Mouse (Mus musculus) ovary, postnatal 10 days (tissue): ENCODE data around the gene Sec63.

ENCODE experiments used
- DNase-seq: peaks from one replicate; pipeline ENCODE4 v3.0.0; 2022; ENCODE audit warnings: low spot score

The Sec63 gene

DNA sequence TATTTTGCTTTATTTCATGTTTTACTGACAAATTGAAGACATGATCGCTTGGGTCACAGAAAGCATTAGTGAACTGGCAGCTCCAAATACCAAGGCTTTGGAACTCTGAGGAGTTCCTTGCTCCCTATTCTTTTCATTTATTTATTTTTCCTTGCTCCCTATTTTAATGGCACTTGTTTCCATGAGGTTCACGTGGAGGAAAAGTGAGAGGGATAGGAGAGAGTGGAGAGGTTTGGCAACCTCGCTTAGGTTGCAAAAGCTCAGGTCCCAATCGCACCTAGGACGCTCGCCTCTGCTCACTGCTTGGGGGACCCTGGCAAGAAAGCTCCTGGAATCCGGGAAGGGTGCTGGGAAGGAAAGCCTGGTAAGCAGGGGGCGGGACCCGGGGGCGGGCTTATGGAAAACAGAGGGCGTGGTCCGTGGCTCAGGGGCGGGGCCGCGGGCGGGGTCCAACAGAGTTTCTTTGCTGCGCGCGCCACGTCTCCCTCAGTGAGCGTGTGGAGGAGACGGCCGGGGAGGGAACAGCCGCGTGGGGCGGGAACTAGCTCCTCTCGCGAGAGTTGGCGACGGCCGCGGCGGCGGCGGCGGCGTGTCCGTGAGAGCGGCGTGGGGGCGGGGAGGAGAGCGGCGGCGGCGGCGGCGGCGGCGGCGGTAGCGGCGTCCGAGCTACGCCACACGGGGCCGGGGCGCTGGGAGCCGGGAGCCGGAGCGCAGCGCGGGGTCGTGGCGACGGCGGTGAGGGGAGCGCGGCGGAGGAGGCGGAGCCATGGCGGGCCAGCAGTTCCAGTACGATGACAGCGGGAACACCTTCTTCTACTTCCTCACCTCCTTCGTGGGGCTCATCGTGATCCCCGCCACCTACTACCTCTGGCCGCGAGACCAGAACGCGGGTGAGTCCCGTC is at the start of gene Sec63:
Sec63 (plus strand) TSS at position 498 of the 902 bp plus-strand sequence.
- DNase-seq, result peak; percentile 97

DNA sequence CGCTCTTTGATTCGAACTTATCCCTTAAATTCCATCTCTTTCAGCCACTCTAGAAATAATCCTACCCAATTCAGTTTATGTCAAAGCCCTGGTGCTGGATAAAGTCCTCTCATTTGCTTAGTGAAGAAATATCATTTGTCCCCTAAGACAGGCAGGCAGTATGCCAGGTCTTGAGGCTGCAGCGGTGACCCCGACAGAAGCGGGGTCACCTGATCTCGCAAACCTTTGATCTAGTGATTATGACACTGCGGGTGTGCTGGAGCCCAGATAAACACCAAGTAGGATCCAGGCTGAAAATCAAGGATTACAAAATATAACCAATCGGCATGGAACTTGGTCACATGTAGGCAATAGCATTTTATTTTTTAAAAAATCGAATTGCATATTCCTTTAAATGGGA is 46.6 kb upstream of the Sec63 start:
- DNase-seq, result no peak

DNA sequence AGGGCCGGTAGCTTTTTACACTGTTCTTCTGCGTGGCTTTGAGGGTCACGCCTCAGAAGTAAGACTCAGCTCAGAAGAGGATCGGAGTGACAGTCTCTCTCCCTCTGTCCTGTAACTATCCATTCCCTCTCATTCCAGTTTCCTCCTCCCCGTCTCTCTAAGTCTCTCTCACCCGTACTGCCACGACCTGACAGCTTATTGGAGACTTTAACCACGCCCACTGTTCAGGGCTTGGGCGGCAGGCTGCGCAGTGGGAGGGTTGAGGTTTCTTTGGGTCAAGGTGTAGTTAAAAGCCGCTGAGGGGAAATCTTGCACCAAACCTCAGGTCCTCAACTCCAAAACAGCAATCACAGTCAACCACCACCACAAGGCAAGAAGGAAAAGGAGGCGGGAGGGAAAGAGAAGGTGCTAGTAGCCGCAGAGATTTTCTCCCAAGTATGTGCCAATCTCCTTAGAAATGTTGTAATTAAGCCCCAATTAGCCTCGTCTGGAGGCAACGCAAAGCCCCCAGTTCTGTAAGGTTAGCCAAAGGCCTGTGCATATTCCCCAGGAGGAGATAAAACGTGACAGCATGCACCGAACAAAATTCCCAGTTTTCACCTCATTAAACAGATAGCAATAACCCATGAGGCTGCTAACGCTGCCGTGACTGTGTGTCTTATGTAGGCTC is 45.8 kb upstream of the Sec63 start:
- DNase-seq, result no peak

DNA sequence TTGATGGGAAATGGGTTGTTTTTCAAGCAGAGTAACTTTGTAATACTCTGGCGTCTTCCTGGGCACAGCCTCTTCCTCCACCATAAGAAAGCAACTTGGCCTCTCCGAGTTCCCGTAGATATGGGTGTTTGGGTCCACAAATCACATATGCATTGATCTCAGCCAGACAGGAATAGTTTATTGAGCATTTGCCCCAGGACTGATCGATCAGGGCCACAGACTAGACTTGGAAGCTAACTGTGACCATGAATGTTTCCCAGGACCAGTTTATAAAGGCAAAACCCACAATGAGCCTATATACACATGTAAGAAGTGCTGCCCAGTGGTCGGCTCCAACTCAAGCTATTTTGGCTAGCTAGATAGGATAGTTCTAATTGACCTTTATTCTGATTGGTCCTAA is 39.2 kb upstream of the Sec63 start:
- DNase-seq, result no peak

DNA sequence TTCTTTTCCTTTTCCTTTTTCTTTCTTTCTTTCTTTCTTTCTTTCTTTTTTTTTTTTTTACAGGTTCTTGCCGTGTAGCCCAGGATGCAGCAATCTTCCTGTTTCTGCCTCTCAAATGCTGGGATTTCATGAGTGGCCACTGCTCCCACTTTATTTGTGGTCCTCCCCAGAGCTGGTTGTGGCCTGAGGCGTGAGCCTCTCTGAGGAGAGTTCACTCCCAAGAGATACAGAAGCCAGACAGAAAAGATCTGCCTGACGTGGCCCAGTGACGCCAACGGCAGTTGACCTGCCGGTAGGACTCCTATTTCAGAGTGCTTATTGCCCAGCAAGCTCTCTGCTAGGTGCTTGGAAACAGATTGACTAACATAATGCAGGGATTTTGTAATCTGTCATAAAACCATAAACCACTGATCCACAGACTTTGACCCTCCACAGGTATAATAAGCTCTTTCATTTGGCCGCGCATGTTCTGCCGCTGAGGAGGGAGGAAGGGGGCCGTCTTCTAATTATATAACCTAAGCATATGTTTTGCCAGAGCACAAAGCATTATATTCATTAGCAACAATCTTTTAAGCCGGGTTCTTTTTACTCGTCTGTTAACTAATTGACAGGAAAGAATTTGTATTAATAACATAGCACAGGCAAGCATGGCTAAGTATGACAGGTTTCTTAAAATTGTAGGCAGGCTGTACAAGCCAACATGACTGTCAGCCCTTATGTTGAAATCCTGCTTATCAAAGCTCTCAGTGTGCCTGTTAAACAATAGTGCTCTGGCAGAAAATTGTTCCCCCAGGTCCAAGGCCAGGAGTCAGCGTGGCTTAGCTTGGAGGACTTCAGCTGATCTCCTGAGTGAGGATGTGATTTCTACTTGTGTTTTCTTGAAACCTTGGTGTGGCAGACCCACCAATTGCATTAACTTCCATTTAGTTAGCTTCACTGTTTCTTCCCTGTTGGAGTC is 37.7 kb upstream of the Sec63 start:
- DNase-seq, result no peak

DNA sequence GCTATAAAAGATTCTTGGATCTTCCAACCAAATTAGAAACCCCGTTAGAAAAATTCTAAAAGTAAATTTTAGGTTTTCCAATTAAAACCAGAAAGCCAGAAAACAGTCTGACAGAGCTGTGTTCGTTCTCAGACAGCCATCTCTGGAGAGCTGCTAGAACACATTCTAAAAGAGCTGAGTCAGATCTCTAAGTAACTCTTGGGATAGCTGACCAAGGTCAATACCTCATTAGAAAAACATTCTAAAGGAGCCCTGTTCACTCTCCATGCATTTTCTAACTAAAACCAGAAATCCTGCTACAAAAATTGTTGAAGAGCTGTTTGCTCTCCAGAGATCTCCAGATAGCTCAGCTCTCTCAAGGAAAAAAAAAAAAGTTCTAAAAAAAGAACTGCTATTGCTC is 31.7 kb upstream of the Sec63 start:
- no peak for DNase-seq

DNA sequence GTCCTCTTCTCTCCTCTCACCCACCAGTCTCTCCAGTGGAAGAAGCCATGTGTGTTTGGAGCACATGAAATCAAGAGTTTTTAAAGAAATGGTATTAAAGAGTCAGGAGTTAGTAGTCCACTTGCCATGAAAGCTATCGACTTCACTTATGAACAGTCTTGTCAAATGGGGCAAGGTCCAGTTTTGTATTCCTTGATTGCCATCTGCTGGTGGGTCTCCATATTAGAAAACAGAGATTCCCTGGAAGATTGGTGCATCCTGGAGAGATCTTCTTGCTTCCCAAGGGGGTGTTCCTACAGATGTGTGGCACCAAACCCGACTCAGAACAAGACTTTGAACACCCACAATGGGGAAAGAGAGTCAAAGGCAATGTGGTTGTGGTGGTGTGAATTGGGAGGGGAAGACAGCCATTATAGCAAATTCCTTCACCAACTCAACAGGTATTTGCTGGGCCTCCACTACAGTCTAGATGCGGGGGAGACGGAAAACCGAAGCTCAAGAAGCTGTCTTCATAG is 26.7 kb upstream of the Sec63 start:
- no peak for DNase-seq

DNA sequence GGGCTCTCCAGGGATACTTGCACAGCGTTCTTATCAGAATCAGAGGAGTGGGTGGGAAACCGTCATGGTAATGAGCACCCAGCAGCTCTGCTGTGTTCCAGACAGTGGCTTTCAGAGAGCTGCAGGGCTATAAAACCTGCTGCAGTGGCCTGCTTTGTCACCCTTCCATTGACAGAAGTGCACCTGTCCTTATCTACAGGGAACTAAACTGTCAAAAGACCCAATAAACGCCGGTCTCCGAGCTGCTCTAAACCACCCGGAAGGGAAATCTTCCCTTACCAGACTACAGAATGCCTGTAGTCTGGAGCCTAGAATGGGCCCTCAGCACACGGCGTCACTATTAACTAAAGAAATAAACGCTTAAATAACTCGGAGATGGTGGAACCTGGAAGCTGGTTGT is 9.5 kb upstream of the Sec63 start:
- no peak for DNase-seq

DNA sequence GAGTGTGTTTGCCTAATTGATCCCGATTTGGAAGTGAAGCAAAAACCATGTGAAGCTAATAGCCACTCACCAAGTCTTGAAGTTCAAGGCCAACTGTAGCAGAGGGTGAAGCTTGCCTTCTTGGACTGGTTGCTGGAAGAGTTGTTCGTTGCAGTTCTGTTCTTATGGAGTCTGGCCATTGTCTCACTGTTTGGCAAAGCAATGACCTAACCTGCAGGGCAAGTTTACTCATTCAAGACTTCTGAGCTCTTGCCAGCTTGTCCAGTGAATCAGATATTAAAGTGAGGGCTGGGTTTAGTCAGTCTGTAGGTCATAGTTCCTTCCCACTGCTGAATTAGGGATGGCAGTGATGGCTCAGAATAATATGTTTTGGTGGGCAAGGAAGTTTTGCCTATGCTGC is 7.0 kb upstream of the Sec63 start:
- DNase-seq, result no peak

DNA sequence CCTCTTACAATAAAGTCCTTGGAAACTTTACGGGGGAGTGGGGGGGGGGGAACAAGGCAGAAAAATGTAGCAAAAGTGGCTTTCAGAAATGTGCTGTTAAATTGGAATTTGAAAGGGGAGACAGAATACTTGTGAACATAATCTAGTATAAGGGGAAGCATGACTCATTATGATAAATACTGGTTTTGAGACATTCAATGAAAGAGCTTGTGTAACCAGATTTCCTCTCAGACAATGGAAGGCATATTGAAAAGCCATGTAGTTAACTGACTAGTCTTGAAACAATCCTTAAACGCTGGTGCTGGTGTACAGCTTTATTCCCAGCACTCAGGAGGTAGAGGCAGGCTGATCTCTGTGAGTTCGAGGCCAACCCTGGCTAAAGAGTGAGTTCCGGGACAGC is 1.6 kb upstream of the Sec63 start:
- DNase-seq, result no peak

DNA sequence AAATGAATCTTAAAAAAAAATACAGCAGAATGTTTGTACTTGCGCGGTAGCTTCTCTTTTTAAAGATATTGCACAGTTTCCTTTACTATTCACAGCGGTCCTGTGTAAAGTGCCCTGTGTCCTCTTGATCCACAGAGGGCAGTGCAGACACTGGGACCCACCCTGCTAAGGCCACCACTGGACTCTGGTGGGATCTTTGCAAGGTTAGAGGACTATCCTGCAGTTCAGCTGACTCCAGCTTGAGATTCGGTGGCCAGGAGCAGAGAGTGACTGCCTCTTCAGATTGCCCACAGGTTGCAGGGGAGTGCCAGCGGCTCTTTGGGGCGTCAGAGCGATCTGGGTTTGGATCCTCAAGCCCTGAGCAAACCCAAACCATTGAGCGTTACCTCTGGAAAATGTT is 967 bp upstream of the Sec63 start:
- no peak for DNase-seq

DNA sequence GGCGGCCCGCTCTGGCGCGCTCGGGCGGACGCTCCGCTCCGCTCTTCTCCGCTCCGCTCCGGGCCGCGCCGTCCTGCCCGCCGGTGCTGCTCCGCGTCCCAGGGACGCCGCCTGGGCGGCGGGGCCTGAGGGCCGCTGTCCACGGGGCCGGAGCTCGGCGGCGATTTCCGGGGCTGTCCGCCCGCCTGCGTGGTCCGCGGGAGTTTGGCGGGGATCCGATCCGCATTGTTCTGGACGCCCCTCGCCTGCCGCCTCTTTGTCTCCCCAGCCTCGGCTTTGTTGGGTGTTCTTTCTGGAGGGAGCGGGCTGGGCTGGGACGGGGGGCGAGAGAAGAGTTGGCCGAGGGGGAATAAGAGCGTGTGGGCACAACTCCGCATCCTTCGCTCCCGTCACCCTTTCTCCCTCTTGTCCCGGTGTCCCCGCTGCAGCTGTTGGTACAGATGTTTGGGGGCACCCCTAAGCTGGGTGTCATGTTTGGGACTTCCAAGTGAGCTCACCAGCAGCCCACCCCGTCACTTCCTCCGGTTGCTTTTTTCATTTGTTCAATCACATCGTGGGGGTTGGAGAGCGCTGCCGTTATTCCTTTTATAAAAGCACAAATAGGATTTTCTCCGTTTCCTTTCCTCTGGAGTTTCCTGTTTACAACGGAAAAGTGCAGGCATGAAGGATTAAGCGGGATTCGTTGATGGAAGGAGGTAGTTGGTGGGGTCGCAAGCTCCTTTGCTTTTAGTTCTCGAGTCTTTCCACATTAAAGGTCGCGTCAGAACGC is 789 bp downstream of the Sec63 start:
- DNase-seq, result no peak

DNA sequence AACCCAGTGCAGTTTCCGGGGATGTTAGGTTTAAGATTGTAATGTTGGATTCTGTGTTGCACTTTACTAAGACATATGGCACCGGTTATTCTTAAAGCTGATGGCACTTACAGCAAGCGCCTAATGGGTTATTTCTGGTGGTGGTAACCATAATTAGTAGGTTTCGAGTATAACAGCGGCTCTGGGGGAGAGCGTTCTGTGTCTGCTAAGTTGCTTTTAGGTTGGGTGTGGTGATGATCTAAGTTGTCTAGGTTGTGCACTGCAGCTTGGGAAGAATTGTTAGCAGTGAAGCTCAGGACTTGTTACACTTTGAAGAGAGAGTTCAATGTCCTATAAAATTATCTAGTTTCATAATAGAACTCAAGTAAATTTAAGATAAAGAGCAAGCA is 1.4 kb downstream of the Sec63 start:
- DNase-seq, result no peak

DNA sequence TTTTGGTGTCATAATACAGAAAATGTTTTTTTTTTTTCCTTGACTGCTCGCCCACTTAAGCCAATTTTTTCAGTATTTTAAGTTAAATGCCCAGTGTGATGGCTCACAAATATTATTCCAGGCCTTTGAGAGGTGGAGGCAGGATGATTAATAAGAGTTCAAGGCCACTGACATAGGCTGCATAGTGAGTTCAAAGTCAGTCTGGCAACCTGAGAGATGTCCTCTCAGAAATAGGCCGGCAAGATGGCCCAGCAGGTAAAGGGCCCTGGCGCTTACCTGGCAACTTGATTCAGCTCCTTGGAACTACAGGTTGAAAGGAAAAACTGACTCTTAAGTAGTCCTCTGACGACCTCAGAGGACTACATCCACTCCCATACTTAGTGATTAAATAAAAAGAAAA is 1.9 kb downstream of the Sec63 start:
- DNase-seq, result no peak

DNA sequence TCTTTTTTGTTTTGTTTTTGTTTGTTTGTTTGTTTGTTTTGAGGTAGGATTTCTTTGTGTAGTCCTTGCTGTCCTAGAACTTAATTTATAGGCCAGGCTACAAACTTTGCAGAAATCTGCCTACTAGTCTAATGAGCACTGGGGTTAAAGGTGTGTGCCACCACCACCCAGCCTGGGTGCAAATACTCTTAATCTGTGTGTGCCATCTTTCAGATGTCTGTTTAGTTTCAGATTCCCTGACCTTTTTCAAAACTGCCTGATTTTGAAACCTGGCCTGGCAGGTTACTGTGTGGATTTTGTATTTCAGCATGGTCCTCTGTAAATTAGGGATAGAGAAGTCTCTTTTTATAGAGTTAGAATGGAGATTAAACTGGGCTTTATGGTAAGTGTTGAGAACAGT is 4.0 kb downstream of the Sec63 start:
- no peak for DNase-seq

DNA sequence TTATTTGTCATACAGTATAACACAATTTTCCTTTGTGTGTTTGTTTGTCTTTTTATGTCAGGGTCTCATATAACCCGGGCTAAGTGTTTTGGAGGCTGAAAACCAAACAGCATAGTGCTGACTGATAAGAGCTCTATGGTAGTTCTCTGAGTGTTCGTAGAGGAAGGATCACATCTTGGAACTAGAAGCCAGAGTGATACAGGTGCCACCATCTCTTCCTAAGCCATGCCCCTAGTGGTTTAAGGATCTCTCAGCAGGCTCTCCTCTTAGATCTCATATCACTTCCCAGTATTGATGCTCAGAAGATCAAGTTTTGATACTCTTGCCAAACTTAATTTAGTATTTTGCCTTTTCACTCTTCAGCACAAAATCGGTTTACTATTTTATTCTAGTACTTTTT is 14.2 kb downstream of the Sec63 start:
- no peak for DNase-seq

DNA sequence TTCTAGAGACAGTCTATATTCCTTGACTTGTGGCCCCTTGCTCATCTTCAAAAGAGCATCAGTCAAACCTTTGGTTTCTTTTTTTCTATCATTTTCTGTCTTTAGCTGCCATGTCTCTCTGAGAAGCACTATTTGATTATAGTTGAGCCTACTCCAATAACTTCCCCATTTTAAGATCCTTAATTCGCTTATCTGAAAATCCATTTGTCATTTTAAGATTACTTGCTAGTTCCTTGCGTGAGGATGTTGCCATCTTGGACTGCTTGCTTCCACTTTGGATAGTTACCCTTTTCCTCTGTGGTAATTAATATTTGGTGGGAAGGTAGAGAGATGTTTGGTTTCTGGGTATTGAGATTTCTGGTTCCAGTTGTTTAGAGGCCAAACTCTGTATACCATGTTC is 19.5 kb downstream of the Sec63 start:
- DNase-seq, result no peak

DNA sequence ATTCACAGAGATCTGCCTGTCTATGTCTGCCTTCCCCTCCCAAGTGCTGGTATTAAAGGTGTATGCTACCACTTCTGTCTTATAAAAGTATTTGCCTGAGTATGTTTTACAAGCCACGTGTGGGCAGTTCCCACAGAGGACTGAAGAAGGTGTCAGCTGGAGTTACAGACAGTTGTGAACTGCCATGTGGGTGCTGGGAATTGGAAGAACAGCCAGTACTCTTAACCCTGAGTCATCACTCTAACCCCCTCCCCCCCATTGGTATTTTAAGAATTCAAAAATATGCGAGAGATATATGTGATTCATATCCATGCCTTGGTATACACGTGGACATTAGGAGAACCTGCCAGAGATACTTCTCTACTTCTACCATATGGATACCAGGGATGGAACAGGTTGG is 20.4 kb downstream of the Sec63 start:
- DNase-seq, result no peak

DNA sequence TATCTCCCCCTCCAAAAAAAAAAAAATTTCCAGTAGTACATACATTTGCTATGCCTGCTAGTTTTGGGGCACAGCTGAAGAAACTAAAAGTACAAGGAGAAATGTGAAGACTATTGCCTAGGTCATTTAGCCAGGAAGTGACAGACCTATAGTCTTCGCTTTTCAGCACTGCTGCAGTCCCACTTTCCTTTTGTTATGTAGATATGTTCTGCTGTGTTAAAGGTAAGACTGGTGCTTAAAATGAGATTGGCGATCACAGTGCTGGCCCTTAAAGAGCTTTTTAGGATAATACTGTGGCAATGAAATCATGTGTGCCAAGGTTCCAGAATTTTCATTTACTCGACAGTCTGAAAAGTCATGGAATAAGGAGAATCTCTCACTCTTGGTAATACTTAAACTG is 39.6 kb downstream of the Sec63 start:
- DNase-seq, result no peak

DNA sequence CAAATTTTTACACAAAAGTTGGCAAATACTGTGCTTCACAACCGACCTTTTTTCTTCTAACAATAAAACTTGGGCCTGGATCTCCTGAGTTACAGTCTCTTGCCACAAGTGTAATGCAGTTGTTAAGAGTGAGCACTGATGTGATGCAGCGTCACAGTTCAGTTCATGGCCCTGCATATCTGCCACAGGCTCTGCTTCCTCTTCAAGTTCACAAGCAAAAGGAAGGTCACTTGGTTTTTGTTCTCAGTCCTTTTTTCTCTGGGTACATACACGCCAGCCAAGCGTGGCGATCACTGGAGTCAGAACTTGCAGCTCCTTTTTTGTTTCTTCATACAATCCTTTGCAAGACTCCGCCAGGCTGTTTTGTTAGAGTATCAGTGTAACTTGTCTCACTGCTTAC is 64.6 kb downstream of the Sec63 start:
- no peak for DNase-seq

DNA sequence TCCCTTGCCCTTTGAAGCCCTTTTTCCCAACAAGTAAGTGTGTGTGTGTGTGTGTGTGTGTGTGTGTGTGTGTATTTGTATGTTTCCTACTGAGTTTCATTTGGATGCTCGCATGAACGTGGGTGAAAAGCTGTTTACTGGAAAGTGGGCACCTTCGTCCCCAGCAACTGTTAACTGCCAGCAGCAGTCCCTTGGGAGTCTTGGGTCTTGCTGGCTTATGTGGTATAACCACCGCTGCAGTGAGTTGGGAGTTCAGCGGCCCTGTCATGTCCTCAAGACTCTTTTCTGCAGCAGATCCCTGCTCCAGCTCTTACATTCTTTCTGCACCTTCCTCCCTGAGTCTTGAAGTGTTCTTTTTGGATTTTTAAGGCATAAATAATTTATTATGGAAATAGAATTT is 65.9 kb downstream of the Sec63 start:
- DNase-seq, result no peak

DNA sequence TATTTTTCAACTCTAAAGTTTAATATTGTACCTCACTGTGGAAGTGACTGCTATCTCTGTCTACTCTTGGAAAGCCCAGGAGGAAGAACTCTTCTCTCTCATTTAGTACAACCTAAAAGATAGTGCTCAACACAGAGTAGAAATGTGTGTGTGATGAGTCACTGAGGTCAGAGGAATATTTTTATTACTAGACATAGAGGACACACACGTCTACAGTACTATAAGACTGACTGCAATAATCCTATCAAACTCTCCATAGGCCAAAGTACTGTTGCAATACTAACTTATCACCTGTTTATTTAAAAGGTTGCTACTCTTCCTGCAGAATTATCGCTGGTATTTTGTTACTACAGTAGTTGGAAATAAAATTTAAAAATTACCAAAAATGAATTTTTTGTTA is 68.7 kb downstream of the Sec63 start:
- no peak for DNase-seq
